Mouse (Mus musculus) ZHBTc4 (cell line): ENCODE measurements around the gene Slc43a2.

Source experiments
- DNase-seq: peaks from one replicate; pipeline ENCODE4 v3.0.0-alpha.2; 2011; ENCODE audit warnings: low read depth, low spot score

The Slc43a2 gene

GRCm38 (mm10) chr11:75531469-75532242 is at the start of gene Slc43a2:
Gene Slc43a2 (plus strand): TSS chr11:75531694.
- DNase-seq, result peak; percentile 97

GRCm38 (mm10) chr11:75486192-75486591 is 45.3 kb upstream of the Slc43a2 start:
- DNase-seq, result no peak

- peak; percentile 98 for DNase-seq
Observed at GRCm38 (mm10) chr11:75486601-75487285, 44.8 kb upstream of the Slc43a2 start, which contains the start of gene Prpf8. Gene Prpf8 (plus strand): TSS chr11:75486816.

GRCm38 (mm10) chr11:75487496-75487895 is 44.0 kb upstream of the Slc43a2 start:
- DNase-seq, result no peak

- no peak for DNase-seq
Observed at GRCm38 (mm10) chr11:75494296-75495049, 37.0 kb upstream of the Slc43a2 start.

- no peak for DNase-seq
Observed at GRCm38 (mm10) chr11:75498126-75498525, 33.4 kb upstream of the Slc43a2 start.

GRCm38 (mm10) chr11:75508162-75508561 is 23.3 kb upstream of the Slc43a2 start:
- no peak for DNase-seq

- DNase-seq, result no peak
Observed at GRCm38 (mm10) chr11:75508904-75509303, 22.6 kb upstream of the Slc43a2 start.

- DNase-seq, result peak; percentile 85
Observed at GRCm38 (mm10) chr11:75509741-75510626, 21.5 kb upstream of the Slc43a2 start, which contains the start of gene Rilp. Gene Rilp (plus strand): TSS chr11:75510094.

- peak; percentile 94 for DNase-seq
Observed at GRCm38 (mm10) chr11:75510627-75510993, 20.9 kb upstream of the Slc43a2 start.

GRCm38 (mm10) chr11:75511213-75511612 is 20.3 kb upstream of the Slc43a2 start:
- DNase-seq, result no peak

GRCm38 (mm10) chr11:75512301-75513018 is 19.0 kb upstream of the Slc43a2 start:
- no peak for DNase-seq

GRCm38 (mm10) chr11:75513336-75513735 is 18.2 kb upstream of the Slc43a2 start, which contains the start of gene Scarf1:
Gene Scarf1 (plus strand): TSS chr11:75513540.
- DNase-seq, result peak; percentile 73

GRCm38 (mm10) chr11:75515186-75515585 is 16.3 kb upstream of the Slc43a2 start:
- DNase-seq, result peak; percentile 30

GRCm38 (mm10) chr11:75519834-75520633 is 11.5 kb upstream of the Slc43a2 start:
- no peak for DNase-seq

GRCm38 (mm10) chr11:75521609-75522008 is 9.9 kb upstream of the Slc43a2 start:
- no peak for DNase-seq

- no peak for DNase-seq
Observed at GRCm38 (mm10) chr11:75522793-75523192, 8.7 kb upstream of the Slc43a2 start.

- no peak for DNase-seq
Observed at GRCm38 (mm10) chr11:75525531-75526125, 5.9 kb upstream of the Slc43a2 start.

GRCm38 (mm10) chr11:75526943-75527342 is 4.6 kb upstream of the Slc43a2 start:
- DNase-seq, result no peak
